Mouse (Mus musculus) kidney, embryonic 16.5 days (tissue): Measurements from ENCODE around the gene Adra2b. TPM values are rescaled to one million over a fixed set of nuclear protein-coding genes. Genes with fewer than 3 reads are reported as not detected.

Experiments
- ATAC-seq: fragments of 200-750 bp; cut with Nextera tagmentation; 2 replicates; pipeline ENCODE4 v1.8.0; 2017; ENCODE audit warnings: moderate TSS enrichment; ENCODE audit not compliant: low FRiP score, low TSS enrichment
- H3K27ac ChIP-seq: fragments of 300-500 bp; sonication (generic); 2 replicates; pipeline ENCODE4 v1.5.1; 2014; ENCODE audit warnings: low read length
- H3K27me3 ChIP-seq: fragments of 300-500 bp; sonication (generic); 2 replicates; pipeline ENCODE4 v1.6.1; 2014; ENCODE audit warnings: low read length, control low read depth, mixed read lengths; ENCODE audit not compliant: insufficient read depth
- H3K36me3 ChIP-seq: fragments of 300-500 bp; sonication (generic); 2 replicates; pipeline ENCODE4 v1.6.1; 2014; ENCODE audit warnings: low read length, control low read depth, mixed read lengths; ENCODE audit not compliant: insufficient read depth
- H3K4me1 ChIP-seq: fragments of 300-500 bp; sonication (generic); 2 replicates; pipeline ENCODE4 v1.6.1; 2014; ENCODE audit warnings: low read length, control low read depth, mixed read lengths; ENCODE audit not compliant: insufficient read depth
- H3K4me2 ChIP-seq: fragments of 300-500 bp; sonication (generic); replicated peaks from 2 replicates; pipeline ENCODE4 v1.6.1; 2014; ENCODE audit warnings: low read depth, low read length
- H3K4me3 ChIP-seq: fragments of 300-500 bp; sonication (generic); 2 replicates; pipeline ENCODE4 v1.5.1; 2014; ENCODE audit warnings: mild to moderate bottlenecking, low read length
- H3K9ac ChIP-seq: fragments of 300-500 bp; sonication (generic); replicated peaks from 2 replicates; pipeline ENCODE4 v1.6.1; 2014; ENCODE audit warnings: low read length
- H3K9me3 ChIP-seq: fragments of 300-500 bp; sonication (generic); 2 replicates; pipeline ENCODE4 v1.6.1; 2016; ENCODE audit warnings: low read length, control low read depth
- WGBS: fragments of 180-500 bp; shearing (Covaris S2); extraction: QIAGEN DNeasy Blood & Tissue Kit; methylation state at CpG from one replicate; pipeline ENCODE4 v1.1.7; 2014; 5-methylcytosine and 5-hydroxymethylcytosine counted together
- polyA plus RNA-seq: library from polyadenylated mRNA; unstranded; fragments of >200 nt; fragmentation: Nextera tagmentation; extraction: Ambion mirVana; gene quantifications from 2 replicates; pipeline ENCODE4 v1.2.1, GENCODE M21; 2015

The Adra2b gene
- 7.2 and 7.8 TPM in 2 replicates for polyA plus RNA-seq

- peak within 1 kb of the TSS; percentile 48 for H3K4me3 ChIP-seq
- H3K4me1 ChIP-seq, result peaks cover 13% of the 10 kb centered on the region
- ATAC-seq, result peak; percentile 83
- no peak within 1 kb of the TSS for H3K27ac ChIP-seq
- WGBS, result under 1% methylated on average over 44 of the region's 49 CpGs
- no peaks in the 10 kb centered on the region for H3K36me3 ChIP-seq
- no peaks in the 10 kb centered on the region for H3K9me3 ChIP-seq
- H3K27me3 ChIP-seq, result peaks cover 53% of the 10 kb centered on the region
- peak within 1 kb of the TSS; percentile 77 for H3K4me2 ChIP-seq
- H3K9ac ChIP-seq, result peak within 1 kb of the TSS; percentile 56
Measured at GRCm38 (mm10) chr2:127362459-127363281, at the start of gene Adra2b. TSS of gene Adra2b (plus strand) at chr2:127363208.

DNA sequence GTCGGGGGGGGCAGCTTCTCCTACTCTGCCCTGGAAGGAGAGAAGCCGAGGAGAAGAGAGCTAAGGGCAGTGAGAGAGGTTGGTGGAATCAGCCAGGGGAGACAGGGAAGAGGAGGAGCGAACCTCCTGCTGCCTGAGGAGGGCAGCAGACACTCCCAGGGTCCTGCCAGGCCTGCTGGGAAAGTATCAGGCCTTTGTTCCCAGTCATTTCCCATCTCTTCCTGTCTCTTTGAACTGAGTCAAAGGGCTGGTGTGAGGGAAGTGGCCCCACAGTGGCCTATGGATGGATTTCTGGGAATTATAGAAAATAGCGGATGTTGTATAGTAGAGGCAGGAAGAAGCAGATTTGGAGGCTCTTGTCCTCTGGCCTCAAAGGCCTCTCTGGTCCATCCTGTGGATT, 49.1 kb upstream of the Adra2b start:
- no peak overlapping the region for H3K9ac ChIP-seq
- H3K9me3 ChIP-seq, result no peaks in the 10 kb centered on the region
- no peaks in the 10 kb centered on the region for H3K27me3 ChIP-seq
- peak; percentile 52; the same call in 1 of the 2 replicates for ATAC-seq
- no peak overlapping the region for H3K4me2 ChIP-seq
- 0 out of 2 replicates have a peak overlapping the region, but pooled peaks have one; percentile 4 for H3K27ac ChIP-seq
- H3K4me3 ChIP-seq, result no peak overlapping the region
- no peaks in the 10 kb centered on the region for H3K4me1 ChIP-seq
- WGBS, result 51% methylated on average over 4 of the region's 4 CpGs
- no peaks in the 10 kb centered on the region for H3K36me3 ChIP-seq

GRCm38 (mm10) chr2:127314467-127315154, 48.4 kb upstream of the Adra2b start:
- ATAC-seq, result peak; percentile 55; the same call in 1 of the 2 replicates
- H3K4me3 ChIP-seq, result no peak overlapping the region
- H3K27ac ChIP-seq, result 0 out of 2 replicates have a peak overlapping the region, but pooled peaks have one; percentile 4
- no peaks in the 10 kb centered on the region for H3K36me3 ChIP-seq
- no peaks in the 10 kb centered on the region for H3K27me3 ChIP-seq
- no peaks in the 10 kb centered on the region for H3K4me1 ChIP-seq
- WGBS, result 56% methylated on average over 6 of the region's 6 CpGs
- no peak overlapping the region for H3K4me2 ChIP-seq
- no peaks in the 10 kb centered on the region for H3K9me3 ChIP-seq
- H3K9ac ChIP-seq, result no peak overlapping the region

DNA sequence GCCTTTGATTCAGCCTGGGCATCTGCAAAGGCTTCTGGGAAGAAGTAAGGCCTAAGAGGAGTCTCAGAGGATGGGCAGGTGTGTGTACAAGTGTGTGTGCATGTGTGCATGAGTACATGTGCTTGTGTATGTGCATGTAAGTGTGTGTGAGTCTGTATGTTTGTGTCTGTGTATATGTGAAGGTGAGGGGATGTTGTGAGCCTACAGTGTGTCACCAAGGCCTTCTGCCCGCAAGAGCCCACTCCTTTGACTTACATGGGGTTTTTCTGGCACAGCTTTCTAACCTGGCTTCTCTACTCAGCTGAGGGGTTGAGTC, 47.9 kb upstream of the Adra2b start:
- Histone ChIP-seq H3K27me3 (no peaks in the 10 kb centered on the region), H3K27ac (no peak overlapping the region), H3K4me2 (no peak overlapping the region), H3K36me3 (no peaks in the 10 kb centered on the region), H3K9ac (no peak overlapping the region), H3K4me3 (no peak overlapping the region), H3K9me3 (no peaks in the 10 kb centered on the region), H3K4me1 (no peaks in the 10 kb centered on the region)
- 95% methylated on average over 1 of the region's 1 CpGs for WGBS
- no peak for ATAC-seq

- Histone ChIP-seq H3K4me2 (no peak overlapping the region), H3K27ac (no peak overlapping the region), H3K36me3 (no peaks in the 10 kb centered on the region), H3K4me1 (no peaks in the 10 kb centered on the region), H3K9ac (no peak overlapping the region), H3K27me3 (no peaks in the 10 kb centered on the region), H3K9me3 (no peaks in the 10 kb centered on the region), H3K4me3 (no peak overlapping the region)
- WGBS, result 74% methylated on average over 5 of the region's 5 CpGs
- no peak for ATAC-seq
Measured at GRCm38 (mm10) chr2:127316431-127316830, 46.6 kb upstream of the Adra2b start.

GRCm38 (mm10) chr2:127318136-127318535, 44.9 kb upstream of the Adra2b start:
- no peak overlapping the region for H3K9ac ChIP-seq
- H3K27ac ChIP-seq, result no peak overlapping the region
- WGBS, result 89% methylated on average over 4 of the region's 4 CpGs
- H3K27me3 ChIP-seq, result no peaks in the 10 kb centered on the region
- no peaks in the 10 kb centered on the region for H3K9me3 ChIP-seq
- ATAC-seq, result no peak
- H3K36me3 ChIP-seq, result no peaks in the 10 kb centered on the region
- H3K4me2 ChIP-seq, result no peak overlapping the region
- H3K4me3 ChIP-seq, result no peak overlapping the region
- H3K4me1 ChIP-seq, result no peaks in the 10 kb centered on the region; the same call in 1 of the 2 replicates

DNA sequence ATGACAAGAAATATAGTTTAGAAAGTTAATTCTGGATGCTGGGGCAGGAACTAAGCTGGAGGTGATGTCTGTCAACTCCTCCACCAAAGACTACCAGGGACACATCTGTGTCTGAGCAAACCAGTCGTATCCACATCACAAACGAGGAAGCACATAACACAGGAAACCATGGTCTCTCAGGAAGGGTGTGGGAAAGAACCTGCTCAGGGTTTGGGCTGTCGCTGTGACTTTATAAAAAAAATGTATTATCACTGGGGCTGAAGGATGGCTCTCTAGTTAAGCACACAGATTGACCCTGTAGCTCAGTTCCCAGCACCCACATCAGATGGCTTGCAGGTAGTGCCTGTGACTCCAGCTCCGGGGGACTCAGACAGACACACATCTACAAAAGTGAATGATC, 43.9 kb upstream of the Adra2b start:
- Histone ChIP-seq H3K9ac (no peak overlapping the region), H3K4me2 (no peak overlapping the region), H3K27ac (no peak overlapping the region), H3K4me1 (no peaks in the 10 kb centered on the region; the same call in 1 of the 2 replicates), H3K4me3 (no peak overlapping the region), H3K9me3 (no peaks in the 10 kb centered on the region), H3K36me3 (no peaks in the 10 kb centered on the region), H3K27me3 (no peaks in the 10 kb centered on the region)
- WGBS, result 66% methylated on average over 4 of the region's 4 CpGs
- ATAC-seq, result no peak

DNA sequence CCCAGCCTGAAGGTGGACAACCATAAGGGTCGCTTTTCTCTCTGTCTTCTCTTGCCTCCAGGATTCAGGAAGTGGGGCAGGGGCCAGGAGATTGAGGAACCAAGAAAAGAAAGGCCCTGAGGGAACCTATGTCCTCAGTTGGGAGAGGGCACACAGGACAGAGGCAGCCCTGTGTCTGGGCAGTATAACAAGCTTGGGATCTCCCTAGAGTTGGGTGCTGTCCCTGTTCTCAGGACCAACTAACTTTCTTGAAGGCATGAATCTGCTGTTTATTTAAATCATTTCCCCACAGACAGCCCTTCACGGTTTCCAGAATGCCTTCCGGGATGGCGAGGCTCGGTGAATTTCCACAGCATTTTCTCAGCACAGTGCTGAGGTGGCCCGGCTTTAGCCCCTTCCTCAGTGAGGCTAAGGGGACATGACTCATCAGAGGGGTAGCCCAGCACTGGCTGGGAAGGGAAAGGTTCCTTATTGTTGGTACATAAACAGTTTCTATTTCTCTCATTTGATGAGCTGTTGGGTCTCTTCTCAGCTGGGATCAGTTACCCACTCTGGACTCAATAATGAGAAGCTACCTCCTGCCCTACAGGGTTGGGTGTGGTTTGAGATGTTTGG, 40.2 kb upstream of the Adra2b start:
- no peak overlapping the region for H3K27ac ChIP-seq
- no peak overlapping the region for H3K4me3 ChIP-seq
- 74% methylated on average over 6 of the region's 6 CpGs for WGBS
- no peaks in the 10 kb centered on the region for H3K9me3 ChIP-seq
- no peak overlapping the region for H3K9ac ChIP-seq
- H3K4me2 ChIP-seq, result no peak overlapping the region
- no peak for ATAC-seq
- H3K27me3 ChIP-seq, result no peaks in the 10 kb centered on the region
- H3K36me3 ChIP-seq, result no peaks in the 10 kb centered on the region
- peaks cover 4% of the 10 kb centered on the region for H3K4me1 ChIP-seq

GRCm38 (mm10) chr2:127323667-127324066, 39.3 kb upstream of the Adra2b start:
- H3K27ac ChIP-seq, result no peak overlapping the region
- no peak for ATAC-seq
- H3K36me3 ChIP-seq, result no peaks in the 10 kb centered on the region
- no peak overlapping the region for H3K4me3 ChIP-seq
- H3K4me2 ChIP-seq, result no peak overlapping the region
- H3K9ac ChIP-seq, result no peak overlapping the region
- no peaks in the 10 kb centered on the region for H3K9me3 ChIP-seq
- H3K27me3 ChIP-seq, result no peaks in the 10 kb centered on the region
- peaks cover 5% of the 10 kb centered on the region for H3K4me1 ChIP-seq
- 82% methylated on average over 1 of the region's 1 CpGs for WGBS
